Mouse (Mus musculus): ENCODE data around the gene Trim3.

Gene Trim3

DNA sequence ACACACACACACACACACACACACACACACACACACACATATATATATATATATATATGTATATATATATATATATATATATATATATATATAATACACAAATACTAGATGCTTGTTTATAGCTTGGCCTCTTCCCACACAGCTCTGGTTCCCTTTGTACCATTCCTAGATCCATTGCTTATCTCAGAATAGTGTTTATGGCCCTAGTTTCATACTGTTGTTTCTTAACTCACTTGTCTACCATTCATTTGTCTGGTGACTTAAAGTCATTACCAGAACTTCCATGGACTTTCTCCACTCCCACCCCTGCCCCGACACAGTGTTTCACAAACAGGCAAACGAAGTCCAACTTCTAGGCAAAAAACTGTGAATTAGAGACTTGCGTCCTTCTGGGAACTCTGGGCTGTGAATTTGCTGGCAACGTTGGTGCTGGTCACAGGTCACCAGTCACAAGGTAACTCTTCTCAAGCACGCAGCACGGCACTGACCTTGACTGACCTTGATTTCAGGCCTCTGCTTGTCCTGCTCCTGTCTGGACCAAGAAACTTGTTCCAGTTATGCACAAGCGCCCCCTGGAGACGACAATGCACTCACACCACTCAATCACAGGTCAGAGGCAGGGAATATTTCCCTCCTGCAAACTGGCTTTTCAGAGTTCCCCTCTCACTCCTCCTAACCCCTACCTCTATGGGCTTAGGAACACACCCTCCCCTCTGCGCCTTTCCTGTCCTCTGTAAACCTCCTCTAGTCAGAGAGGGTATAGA is 30.3 kb downstream of the Trim3 start:
- peak; percentile 92 to 93 for DNase-seq

DNA sequence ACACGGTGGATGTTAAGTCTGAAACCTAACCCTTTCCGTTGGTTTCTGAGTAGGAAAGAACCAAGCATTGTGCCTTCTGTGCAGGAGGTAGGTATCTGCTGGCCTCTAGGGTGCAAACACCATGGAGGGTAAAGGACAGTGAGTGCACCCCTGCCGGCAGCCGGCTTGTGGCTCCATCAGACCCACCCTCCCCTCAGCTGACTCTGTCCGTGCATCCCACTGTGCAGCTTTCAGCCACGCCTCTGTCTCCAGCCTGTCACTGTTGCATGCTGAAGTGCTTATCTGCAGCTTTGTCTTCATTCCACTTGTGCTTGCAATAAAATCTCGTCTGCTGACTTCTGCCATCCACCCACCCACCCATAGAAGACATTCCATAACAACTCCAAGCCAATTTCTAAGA is 43.3 kb downstream of the Trim3 start:
- DNase-seq, result no peak

DNA sequence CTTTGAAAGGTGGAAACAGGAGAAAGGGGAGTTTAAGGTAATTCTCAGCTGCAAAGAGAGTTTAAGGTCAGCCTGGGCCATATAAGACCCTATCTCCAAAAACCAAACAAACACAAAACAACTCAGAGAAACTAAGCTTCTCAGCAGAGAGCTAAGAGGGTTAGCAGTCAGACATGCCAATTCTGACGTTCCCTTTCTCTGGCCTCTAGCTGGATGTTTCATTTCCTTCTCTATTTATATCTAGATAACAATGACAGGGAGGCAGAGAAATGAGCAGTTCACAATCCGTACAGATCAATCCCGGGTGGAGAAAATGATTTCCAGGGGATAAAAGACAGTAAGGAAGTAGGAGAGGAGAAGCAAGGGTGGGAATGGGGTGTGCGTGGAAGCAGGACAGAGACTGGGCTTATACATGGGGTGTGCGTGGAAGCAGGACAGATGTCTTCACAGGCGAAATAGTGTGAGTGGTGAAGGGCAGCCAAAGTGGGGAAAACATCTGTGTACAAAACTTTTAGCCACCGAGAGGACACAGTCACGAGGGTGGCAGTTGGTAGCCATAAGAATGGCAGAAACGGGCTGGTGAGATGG is 45.0 kb downstream of the Trim3 start:
- no peak for DNase-seq

DNA sequence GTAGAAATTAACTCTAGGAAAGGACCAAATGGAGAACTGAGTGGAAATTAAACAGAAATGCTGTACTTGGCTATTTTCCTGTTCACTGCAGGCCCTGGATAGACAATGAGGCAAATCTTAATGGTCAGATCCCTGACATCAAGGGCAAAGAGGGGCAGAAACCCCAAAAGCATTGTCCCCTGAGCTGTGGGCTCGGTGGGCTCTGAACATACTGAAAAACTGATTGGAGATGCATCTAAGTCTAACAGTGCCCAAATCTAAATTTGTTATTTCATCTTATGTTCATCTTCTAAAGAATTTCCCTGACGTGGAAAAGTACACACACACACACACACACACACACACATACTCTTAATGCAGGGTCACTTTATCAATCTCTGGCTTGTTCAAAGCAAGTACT is 51.4 kb downstream of the Trim3 start:
- DNase-seq, result no peak

DNA sequence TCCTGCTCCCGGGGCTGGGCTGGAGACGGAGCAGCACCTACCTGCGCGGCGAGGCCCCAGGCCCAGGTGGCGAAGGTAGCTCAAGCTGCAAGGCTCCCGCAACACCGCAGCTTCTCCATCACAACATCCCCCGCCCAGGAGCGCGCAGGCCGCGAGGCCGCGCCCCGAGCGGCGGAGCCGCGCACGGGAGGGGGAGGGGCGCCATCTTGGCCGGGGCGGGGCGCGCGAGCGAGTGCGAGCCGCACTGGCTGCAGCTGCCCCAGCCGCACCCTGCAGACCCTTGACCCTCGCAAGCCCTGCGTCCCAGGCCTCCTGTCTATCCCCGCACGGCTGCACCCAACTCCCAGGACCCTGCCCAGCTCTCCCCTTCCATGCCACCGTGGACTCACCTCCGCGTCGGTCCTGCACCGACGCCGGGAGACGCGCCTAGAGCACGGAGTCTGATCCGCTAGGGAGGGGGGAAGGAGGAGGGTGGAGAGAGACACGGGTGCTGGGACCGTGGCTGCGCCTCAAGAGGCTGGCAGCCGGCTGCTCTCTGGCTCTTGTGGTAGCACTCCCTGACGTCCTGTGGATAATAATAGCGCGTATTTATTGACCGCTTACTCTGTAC is 52.2 kb downstream of the Trim3 start, which contains the start of gene Apbb1:
Gene Apbb1, minus strand, starts transcription at position 560 of the 610 bp plus-strand sequence.
- DNase-seq, result peak; percentile 53 to 60

DNA sequence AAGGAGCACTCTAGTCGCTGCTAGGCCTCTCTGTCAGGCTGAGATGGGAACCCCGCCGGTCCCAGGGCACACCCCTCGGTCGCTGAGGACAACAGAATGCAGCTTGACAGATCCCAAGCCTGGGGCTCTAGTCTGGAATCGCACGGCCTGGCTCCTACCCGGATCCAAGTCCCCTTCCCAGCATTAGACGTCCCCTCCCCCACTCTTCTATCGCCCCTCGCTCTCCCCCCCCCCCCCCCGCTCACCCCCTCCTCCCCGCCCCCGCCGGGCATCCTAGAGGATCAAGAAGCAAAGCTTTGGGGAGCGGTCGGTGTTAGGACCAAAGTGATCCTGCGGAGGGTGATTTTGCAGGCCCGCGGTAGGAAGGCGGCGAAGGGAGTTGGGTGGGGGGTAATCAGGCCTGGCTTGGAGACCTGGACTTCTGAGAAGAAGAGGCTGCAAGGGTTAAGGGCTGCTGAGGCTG is 52.7 kb downstream of the Trim3 start:
- peak; percentile 6 to 9 for DNase-seq

DNA sequence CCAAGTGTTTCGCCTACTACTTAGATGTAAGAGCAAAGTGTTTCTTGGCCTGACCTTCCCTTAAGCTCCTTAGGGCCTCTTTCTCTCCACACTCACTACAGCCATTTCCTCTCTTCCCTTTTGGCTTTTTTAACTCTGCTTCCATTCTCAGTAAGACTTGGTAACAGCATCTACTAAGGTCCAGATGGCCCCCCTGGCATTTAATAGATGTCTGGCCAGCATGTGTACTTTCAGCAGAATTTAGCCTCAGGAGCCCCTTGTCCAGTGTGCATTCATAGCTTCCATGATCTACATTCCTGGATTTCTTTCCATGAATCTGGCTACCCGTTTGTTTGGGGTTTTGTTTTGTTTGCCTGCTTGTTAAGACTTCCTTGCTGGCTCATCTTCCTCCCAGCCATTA is 54.9 kb downstream of the Trim3 start:
- DNase-seq, result no peak

DNA sequence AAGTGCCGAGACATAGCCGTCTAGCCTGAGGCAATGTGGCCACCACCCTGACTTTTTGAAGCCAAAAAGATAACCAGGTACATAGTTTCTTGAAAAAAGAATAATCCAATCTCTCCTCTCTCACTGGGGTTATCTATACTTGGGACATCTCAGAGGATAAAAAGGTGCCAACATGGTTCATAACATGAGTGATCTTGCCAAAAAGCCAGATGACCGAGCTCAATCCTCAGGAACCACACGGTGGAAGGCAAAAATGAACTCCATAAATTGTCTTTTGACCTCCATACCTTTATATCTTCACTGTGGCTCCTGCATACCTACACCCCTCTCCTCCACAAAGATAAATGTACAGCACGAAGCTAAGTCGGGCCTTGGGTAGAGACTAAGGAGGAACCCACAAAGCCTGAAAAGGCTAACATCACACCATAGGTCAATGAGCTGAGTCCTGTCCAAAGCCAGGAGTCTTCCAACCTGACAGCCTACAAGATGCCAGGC is 55.9 kb downstream of the Trim3 start:
- no peak for DNase-seq

DNA sequence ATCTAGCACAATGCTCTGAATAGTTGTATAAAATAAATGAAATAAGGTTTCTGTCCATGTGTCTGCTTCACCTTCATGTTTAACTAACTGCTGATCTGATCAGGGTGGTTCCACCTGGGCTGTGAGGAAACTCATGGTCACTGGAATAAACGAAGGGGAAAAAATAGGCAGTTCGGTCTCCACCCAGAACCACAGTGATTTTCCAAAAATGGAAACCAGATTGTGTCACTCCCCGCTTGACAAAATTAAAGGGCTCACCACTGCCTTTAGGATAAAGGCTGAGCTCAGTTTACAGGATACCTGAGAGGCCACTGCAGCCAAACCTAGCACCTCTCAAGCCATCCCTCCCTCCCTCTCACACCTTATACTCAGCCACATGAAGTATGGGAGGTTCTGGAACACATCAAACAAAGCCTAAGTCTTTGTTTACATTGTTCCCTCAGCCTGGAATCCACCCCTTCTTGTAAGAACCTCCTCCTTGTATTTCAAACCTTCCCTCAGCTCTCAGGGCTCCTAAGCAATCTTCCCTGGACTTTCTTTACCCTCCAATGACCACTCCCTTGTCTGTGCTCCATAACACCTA is 57.1 kb downstream of the Trim3 start:
- DNase-seq, result no peak

DNA sequence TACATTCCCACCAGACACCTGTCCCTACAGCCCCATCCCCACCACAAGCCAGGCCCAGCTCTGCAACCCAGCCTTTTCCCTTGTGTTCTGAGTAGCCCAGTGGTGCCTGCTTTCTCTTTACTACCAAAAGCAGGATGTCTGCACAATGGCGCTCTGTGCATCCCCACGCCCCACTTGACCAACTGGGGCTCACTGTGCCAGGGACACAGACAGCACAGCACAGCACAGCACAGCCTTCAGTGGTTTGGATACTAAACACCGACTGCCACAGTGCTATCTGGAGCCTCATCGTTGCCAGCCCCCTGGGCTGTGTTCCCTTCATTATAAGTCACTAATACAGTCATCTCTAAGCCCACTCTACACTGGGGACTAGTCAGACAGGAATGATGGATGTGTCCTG is 58.8 kb downstream of the Trim3 start:
- DNase-seq, result no peak

DNA sequence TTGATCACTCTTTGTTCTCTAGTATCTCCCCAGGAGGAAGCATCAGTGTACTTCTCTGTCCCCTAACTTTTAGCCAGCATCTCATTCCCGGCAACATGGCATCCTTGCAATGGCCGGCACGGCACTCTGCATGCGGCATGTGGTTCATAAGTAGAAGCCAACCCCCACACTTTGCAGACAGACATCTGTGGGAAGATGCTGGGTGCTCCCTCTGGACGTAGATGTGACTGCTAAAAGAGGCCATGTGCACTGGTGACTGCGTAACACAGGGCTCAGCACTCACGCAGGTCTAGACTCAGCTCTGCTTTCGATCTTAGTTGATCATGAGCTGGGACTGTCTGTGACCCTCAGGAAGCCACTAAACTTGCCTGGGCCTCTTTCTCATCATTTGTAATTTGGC is 60.4 kb downstream of the Trim3 start:
- DNase-seq, result no peak

DNA sequence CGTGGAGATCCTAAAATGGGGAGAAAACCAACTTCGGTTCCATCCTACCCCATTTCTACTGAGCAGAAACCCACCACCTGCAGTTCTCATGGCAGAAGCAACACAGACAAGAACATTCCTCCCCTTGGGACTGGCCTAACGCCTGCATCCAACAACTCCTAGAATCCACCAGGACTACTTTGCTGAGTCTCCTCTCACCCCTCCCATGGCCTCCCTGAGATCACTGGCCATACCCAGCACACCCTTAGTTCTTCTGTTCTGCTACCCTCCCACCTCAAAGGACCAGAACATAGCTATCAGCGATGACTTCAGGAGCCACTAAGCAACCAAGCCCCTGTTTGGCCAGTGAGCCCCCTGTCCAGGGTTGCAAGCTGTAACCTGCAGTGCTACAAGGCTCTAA is 62.6 kb downstream of the Trim3 start:
- DNase-seq, result no peak

DNA sequence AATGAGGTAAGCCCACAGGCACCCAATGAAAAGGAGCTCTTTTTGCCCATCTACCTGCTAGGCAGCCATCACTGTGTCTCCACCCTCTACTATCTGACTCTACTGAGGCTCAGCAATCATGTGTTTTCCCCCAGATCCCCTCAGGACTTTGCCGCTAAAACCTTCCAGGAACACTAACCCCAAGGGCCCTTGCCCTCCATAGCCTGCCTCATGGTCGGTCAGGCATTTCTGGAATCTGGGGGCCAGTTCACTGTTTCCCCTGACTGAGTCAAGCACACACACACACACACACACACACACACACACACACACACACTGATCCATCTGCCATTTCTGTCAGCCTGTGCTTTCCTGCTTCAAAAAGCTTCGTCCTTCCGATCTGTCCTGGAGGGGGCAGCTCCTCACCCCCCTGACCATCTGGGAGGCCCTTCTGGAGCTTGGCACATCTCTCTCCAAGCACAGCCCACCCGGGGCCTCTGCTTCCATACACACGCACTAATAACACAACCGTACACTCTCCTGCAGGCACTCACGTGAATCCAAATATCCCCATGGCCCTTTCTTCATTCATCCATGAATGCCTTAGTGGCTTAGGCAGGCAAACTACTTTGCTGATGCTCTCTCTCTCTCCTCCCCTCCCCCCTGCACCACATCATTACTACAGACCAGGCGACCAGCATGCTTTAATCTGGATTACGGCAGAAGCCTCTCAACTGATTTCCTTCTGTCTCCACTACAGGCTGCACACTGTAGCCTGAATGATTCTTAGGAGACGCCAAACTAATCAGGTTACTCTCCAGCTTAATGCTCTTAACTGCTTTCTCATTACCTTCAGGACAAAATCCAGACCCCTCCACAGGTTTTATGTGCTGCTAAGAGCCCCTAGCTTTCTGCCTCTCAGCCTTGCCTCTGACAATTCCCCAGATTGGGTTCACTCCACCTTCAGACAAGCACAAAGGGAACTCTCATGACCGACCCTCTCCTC is 63.6 kb downstream of the Trim3 start:
- no peak for DNase-seq

DNA sequence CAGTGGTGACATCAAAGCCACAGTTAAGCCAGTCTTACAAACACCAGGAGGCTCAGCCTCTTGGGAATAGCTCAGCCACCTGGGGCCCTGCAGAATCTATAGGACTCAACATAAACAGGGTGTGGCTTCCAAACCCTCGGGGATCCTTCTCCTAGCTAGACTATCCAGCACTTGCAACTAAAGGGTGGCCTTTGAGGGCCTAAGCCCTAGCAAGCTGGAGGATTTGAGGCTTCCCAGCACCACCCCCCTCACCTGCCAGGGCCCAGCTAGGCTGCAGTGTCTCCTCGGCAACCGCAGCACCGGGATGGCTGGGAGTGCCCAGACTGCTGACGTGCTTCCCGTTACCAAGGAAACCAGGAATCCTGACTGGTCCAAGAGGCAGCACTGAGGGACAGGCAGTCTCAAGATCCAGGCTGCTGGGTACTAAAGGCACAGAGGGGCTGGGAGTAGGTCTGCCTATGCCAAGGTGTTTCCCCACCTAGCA is 64.3 kb downstream of the Trim3 start:
- peak in 1 of 2 experiments; percentile 19 for DNase-seq

DNA sequence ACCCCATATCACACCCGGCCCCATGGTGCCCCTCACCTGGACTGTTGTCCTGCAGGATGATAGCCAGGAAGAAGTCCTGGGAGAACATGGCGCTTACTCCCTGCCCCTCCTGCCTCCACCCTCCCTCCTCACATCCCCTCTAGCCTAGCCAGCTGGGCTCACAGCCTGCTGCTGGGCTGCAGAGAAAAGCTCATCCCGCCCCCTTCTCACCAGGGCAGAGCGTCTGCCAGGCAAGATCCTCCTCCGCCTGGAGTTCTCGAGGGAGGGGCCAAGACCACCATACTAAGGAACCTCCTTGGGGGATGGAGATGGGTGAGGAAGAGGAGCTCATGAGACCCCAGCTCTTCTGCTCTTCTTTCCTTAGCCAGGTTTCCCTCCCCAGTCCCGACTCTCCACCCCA is 64.8 kb downstream of the Trim3 start:
- no peak for DNase-seq

DNA sequence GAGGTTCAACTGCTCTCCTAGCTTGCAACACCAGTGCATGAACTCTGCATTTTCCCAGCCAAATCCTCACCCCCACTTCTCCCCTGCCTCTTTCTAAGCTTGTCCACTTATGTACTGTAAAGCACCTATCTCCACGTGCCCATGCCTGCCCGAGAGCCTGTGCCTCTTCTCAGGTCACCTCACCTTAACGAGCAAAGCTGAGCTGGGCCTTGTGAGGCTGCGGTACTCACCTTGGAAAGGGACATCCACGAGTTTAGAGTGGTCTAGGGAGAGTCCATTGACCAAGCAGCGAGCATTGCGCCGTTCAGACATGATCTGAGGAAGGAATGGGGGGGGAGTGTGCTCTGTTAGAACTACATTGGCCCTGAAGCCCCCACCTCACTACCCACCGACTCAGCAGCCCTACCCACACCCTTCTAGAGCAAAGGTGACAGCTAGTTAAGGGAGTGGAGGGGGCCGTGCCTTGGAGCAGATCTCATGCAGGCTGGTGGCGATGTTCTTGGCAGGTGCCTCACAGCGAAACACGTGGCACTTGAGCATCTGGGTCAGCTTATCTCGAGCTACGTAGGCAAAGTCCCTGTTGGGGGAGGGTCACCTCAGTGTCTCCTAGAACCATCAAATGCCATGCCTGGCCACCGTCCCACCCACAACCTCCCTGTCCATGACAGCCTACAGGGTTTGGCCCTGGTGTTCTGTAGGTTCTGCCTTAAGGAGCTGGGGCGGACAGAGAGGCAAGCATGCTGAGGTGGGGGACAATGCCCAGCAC is 68.1 kb downstream of the Trim3 start:
- DNase-seq, result no peak

DNA sequence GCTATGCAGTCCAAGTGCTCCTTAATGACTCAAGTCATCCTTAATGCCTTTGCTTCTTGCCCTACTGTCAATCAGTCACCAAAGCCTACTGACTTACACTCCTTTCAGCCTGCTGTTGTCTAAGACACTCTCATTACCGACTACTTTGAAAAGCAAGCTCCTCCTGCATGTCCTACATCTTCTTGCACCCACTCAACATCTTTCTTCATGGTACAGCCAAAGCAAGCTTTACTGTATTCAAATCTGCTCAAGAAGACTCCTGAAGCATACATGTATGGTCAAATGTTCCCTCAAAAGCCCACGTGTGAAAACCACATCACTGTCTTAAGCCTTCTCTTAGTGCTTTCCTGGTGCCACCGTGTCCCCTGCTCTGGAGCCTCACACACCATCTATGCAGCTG is 70.0 kb downstream of the Trim3 start:
- no peak for DNase-seq

DNA sequence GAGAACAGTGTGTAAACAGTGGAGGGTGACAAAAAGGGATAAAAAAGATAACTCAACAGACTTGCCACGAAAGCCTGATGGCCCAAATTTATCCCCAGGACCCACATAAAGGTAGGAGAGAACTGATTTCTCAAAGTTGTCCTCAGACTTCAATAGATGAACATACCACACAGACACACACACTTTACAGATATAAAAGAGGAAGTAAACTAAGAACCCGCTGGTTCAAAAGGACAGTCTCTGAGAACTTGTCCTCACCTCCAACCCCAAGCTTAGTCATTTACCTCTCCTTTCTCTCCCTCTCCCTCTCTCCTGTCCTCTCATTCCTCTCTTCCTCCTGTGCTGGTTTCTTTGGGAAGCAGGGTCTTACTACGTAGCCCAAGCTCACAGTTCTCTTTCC is 71.1 kb downstream of the Trim3 start:
- no peak for DNase-seq

DNA sequence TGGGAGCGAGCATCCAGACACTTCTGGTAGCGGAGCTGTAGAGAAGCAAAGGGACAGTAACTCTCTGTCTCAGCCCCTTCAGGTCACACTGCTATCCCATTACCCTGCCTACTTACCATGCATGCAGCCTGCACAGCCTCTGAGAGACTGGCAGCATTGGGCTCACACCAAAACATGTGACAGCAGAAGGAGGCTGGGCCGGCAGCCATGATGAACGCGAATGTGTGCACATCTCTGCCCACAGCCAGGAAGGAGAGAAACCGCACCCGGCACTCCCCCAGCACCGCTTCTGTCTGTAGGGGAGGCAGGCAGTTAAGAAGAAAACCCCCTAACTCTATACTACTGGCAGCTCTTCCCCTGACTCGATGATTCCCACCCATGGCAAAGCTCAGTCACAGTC is 74.4 kb downstream of the Trim3 start:
- DNase-seq, result no peak

DNA sequence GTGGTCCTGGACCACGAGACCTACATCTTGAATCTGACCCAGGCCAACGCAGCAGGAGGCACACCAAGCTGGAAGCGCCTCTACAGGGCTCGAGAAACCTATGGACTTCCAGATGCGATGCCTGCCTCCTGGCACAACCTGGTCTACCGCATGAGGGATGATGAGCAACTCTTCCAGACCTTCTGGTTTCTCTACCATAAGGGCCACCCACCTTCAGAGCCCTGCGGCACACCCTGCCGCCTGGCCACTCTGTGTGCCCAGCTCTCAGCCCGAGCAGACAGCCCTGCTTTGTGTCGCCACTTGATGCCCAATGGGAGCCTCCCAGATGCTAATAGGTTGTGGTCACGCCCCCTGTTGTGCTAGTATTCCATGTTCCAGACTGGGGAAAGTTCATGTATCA is 75.7 kb downstream of the Trim3 start:
- no peak for DNase-seq

DNA sequence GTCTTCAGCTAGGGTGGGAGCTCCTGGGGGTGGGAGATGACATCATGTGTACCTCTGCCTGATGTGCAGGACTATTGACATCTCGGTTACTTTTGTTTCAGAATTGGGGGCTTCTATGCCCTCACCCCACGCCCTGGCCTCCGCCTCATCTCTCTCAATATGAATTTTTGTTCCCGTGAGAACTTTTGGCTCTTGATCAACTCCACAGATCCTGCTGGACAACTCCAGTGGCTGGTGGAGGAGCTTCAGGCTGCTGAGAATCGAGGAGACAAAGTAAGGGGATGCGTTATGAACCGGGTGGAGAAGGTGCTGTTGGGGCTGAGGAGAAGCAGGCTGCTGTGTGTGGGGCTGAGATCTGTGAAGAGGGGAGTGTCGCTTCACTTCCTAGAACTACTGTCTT is 77.0 kb downstream of the Trim3 start:
- DNase-seq, result no peak

DNA sequence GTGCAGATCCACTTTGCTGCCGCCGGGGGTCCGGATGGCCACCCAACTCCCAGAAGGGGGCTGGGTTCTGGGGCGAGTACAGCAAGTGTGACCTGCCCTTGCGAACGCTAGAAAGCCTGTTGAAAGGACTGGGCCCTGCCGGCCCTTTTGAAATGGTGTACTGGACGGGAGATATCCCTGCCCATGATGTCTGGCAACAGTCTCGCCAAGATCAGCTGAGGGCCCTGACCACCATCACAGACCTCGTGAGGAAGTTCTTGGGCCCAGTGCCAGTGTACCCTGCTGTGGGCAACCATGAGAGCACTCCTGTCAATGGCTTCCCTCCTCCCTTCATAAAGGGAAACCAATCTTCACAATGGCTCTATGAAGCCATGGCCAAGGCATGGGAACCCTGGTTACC is 77.8 kb downstream of the Trim3 start:
- no peak for DNase-seq
